Mouse (Mus musculus) gastrocnemius, postnatal 14 days (tissue): ENCODE results near the gene Prune1. TPM values are rescaled to one million over a fixed set of nuclear protein-coding genes. Genes with fewer than 3 reads are reported as not detected.
A peak's percentile ranks its signal among the peaks of the same experiment; 100 is the strongest.
"Not testable (repeated sequence)": the region's sequence is repeated elsewhere in the genome, so short reads cannot be mapped to it uniquely, and the experiment has no call there.

Source experiments
- DNase-seq: peaks from one replicate; pipeline ENCODE4 v3.0.0; 2021; ENCODE audit warnings: mixed read lengths
- intact Hi-C: fragments of 180-260 bp; cut with DNase I; formaldehyde crosslinking; loops from one replicate; pipeline ENCODE4 v1.15.1; 2025; ENCODE audit warnings: low total_unique reads
- total RNA-seq, 2 experiments: library from RNA; stranded (reverse); gene quantifications; 2 replicates each; pipeline ENCODE4 v1.2.3; 2021

Gene Prune1
- total RNA-seq, 2 experiments from 2014 or later, result 35.3 to 35.6 TPM

GRCm38 (mm10) chr3:95228894-95229780 is 52.7 kb downstream of the Prune1 start:
- intact Hi-C loops, result no loop called here
- peak; percentile 31 for DNase-seq

GRCm38 (mm10) chr3:95228148-95228893 is 53.6 kb downstream of the Prune1 start, which contains the start of gene Cdc42se1:
Gene Cdc42se1 (plus strand): TSS chr3:95228732.
- peak; percentile 91 for DNase-seq
- intact Hi-C loops, result no loop called here

- intact Hi-C loops, result no loop called here
- DNase-seq, result no peak
Observed at GRCm38 (mm10) chr3:95227214-95227613, 54.7 kb downstream of the Prune1 start.

GRCm38 (mm10) chr3:95224295-95224694 is 57.6 kb downstream of the Prune1 start:
- intact Hi-C loops, result no loop called here
- no peak for DNase-seq

GRCm38 (mm10) chr3:95223041-95223440 is 58.8 kb downstream of the Prune1 start:
- intact Hi-C loops, result no loop called here

GRCm38 (mm10) chr3:95218466-95219137 is 63.3 kb downstream of the Prune1 start:
- no peak for DNase-seq
- intact Hi-C loops, result loop anchor here (5.0 kb wide), 1 partner anchor 44 kb away; no protein-coding TSS in a partner anchor

More at GRCm38 (mm10) chr3:95223041-95223440, 58.8 kb downstream of the Prune1 start:
- DNase-seq, result no peak

GRCm38 (mm10) chr3:95217255-95218134 is 64.4 kb downstream of the Prune1 start, which contains the start of gene Gabpb2:
Gene Gabpb2 (minus strand): TSS chr3:95217916.
- intact Hi-C loops, result loop anchor here (5.0 kb wide), 1 partner anchor 45 kb away; no protein-coding TSS in a partner anchor
- DNase-seq, result peak; percentile 97

- no peak for DNase-seq
- intact Hi-C loops, result loop anchor here (5.0 kb wide), 1 partner anchor 46 kb away; no protein-coding TSS in a partner anchor
Observed at GRCm38 (mm10) chr3:95216655-95217254, 65.1 kb downstream of the Prune1 start.

- intact Hi-C loops, result no loop called here
- DNase-seq, result no peak
Observed at GRCm38 (mm10) chr3:95213609-95213975, 68.3 kb downstream of the Prune1 start.

GRCm38 (mm10) chr3:95212889-95213608 is 68.8 kb downstream of the Prune1 start:
- intact Hi-C loops, result not testable (repeated sequence)

GRCm38 (mm10) chr3:95210585-95210984 is 71.3 kb downstream of the Prune1 start:
- intact Hi-C loops, result no loop called here
- DNase-seq, result no peak

More at GRCm38 (mm10) chr3:95212889-95213608, 68.8 kb downstream of the Prune1 start:
- DNase-seq, result not testable (repeated sequence)

GRCm38 (mm10) chr3:95208286-95208685 is 73.6 kb downstream of the Prune1 start:
- intact Hi-C loops, result loop anchor here (10.0 kb wide), 1 partner anchor 143 kb away; no protein-coding TSS in a partner anchor

GRCm38 (mm10) chr3:95203880-95204279 is 78.0 kb downstream of the Prune1 start:
- no peak for DNase-seq
- intact Hi-C loops, result loop anchor here (10.0 kb wide), 1 partner anchor 139 kb away; no protein-coding TSS in a partner anchor

More at GRCm38 (mm10) chr3:95208286-95208685, 73.6 kb downstream of the Prune1 start:
- no peak for DNase-seq
